Mouse (Mus musculus): Measurements from ENCODE around the gene Fthl17f. TPM values are rescaled to one million over a fixed set of nuclear protein-coding genes. Genes with fewer than 3 reads are reported as not detected.
A peak's percentile ranks its signal among the peaks of the same experiment; 100 is the strongest.
"Not testable (repeated sequence)": the region's sequence is repeated elsewhere in the genome, so short reads cannot be mapped to it uniquely, and the experiment has no call there.

Fthl17f gene
- total RNA-seq (2021) (not detected), polyA plus RNA-seq (2012; rRNA removed) (not detected in 2 replicates)
- long read RNA-seq, result 0 reads

GRCm38 (mm10) chrX:9062715-9063114 lies at the start of gene Fthl17f:
Fthl17f (plus strand) TSS chrX:9063015.
- H3K27ac ChIP-seq; H3K36me3 ChIP-seq (ENCODE audit: control insufficient read depth, insufficient read depth, low read length): not testable (repeated sequence)

GRCm38 (mm10) chrX:9016079-9016478 lies 46.7 kb upstream of the Fthl17f start:
- no peak overlapping the region for H3K4me3 ChIP-seq
- DNase-seq, result no peak
- TF ChIP-seq EP300 (IDR thresholded peaks at IDR 0.05; ENCODE audit: insufficient read depth, low read depth, low read length) (no peak), POLR2A (IDR thresholded peaks at IDR 0.05; ENCODE audit: insufficient read depth, low read depth, low read length) (no peak), CTCF (IDR thresholded peaks at IDR 0.05) (no peak)
- H3K4me1 ChIP-seq (ENCODE audit: control insufficient read depth, insufficient read depth, low read length), result no peaks in the 10 kb centered on the region
- no peak overlapping the region for H3K27ac ChIP-seq
- WGBS, result 67% methylated on average over 1 of the region's 1 CpGs
- no peaks in the 10 kb centered on the region for H3K36me3 ChIP-seq (ENCODE audit: control insufficient read depth, insufficient read depth, low read length)
- H3K79me2 ChIP-seq (replicated peaks; ENCODE audit: control insufficient read depth, insufficient read depth, low read length), result no peaks in the 10 kb centered on the region
- no peak overlapping the region for H3K9ac ChIP-seq (ENCODE audit: low read depth, low read length)
- intact Hi-C loops (cut with DNase I), result no loop called here
- H3K27me3 ChIP-seq (ENCODE audit: control insufficient read depth, insufficient read depth, low read length), result no peaks in the 10 kb centered on the region

More at GRCm38 (mm10) chrX:9062715-9063114, at the start of gene Fthl17f:
- H3K79me2 ChIP-seq (replicated peaks; ENCODE audit: control insufficient read depth, insufficient read depth, low read length); DNase-seq; H3K4me1 ChIP-seq (ENCODE audit: control insufficient read depth, insufficient read depth, low read length); H3K9ac ChIP-seq (ENCODE audit: low read depth, low read length); intact Hi-C loops (cut with DNase I); H3K4me3 ChIP-seq; H3K27me3 ChIP-seq (ENCODE audit: control insufficient read depth, insufficient read depth, low read length): not testable (repeated sequence)
- 86% methylated on average over 11 of the region's 11 CpGs for WGBS

- Histone ChIP-seq H3K9ac (ENCODE audit: low read depth, low read length) (no peak overlapping the region), H3K36me3 (ENCODE audit: control insufficient read depth, insufficient read depth, low read length) (no peaks in the 10 kb centered on the region), H3K79me2 (replicated peaks; ENCODE audit: control insufficient read depth, insufficient read depth, low read length) (no peaks in the 10 kb centered on the region), H3K27ac (no peak overlapping the region), H3K27me3 (ENCODE audit: control insufficient read depth, insufficient read depth, low read length) (no peaks in the 10 kb centered on the region), H3K4me3 (no peak overlapping the region), H3K4me1 (ENCODE audit: control insufficient read depth, insufficient read depth, low read length) (no peaks in the 10 kb centered on the region)
- intact Hi-C loops (cut with DNase I), result no loop called here
- DNase-seq, result no peak
- WGBS, result 51% methylated on average over 10 of the region's 10 CpGs
- no peak for TF ChIP-seq EP300 (IDR thresholded peaks at IDR 0.05; ENCODE audit: insufficient read depth, low read depth, low read length)
- TF ChIP-seq POLR2A (IDR thresholded peaks at IDR 0.05; ENCODE audit: insufficient read depth, low read depth, low read length), result no peak
- no peak for TF ChIP-seq CTCF (IDR thresholded peaks at IDR 0.05)
Measured at GRCm38 (mm10) chrX:9019481-9019880, 43.3 kb upstream of the Fthl17f start.

- not testable (repeated sequence) for H3K36me3 ChIP-seq (ENCODE audit: control insufficient read depth, insufficient read depth, low read length)
Measured at GRCm38 (mm10) chrX:9033193-9033592, 29.6 kb upstream of the Fthl17f start, which contains the start of gene Fthl17e. Fthl17e (plus strand) TSS chrX:9033493.

GRCm38 (mm10) chrX:9041611-9042010 lies 21.2 kb upstream of the Fthl17f start:
- intact Hi-C loops (cut with DNase I); H3K27ac ChIP-seq; DNase-seq; H3K79me2 ChIP-seq (replicated peaks; ENCODE audit: control insufficient read depth, insufficient read depth, low read length); H3K4me1 ChIP-seq (ENCODE audit: control insufficient read depth, insufficient read depth, low read length); H3K27me3 ChIP-seq (ENCODE audit: control insufficient read depth, insufficient read depth, low read length); H3K4me3 ChIP-seq; H3K9ac ChIP-seq (ENCODE audit: low read depth, low read length); H3K36me3 ChIP-seq (ENCODE audit: control insufficient read depth, insufficient read depth, low read length): not testable (repeated sequence)
- TF ChIP-seq CTCF (IDR thresholded peaks at IDR 0.05), result peak; percentile 19; the same call in 1 of the 2 replicates
- 42% methylated on average over 3 of the region's 4 CpGs for WGBS

More at GRCm38 (mm10) chrX:9033193-9033592, 29.6 kb upstream of the Fthl17f start, which contains the start of gene Fthl17e:
- DNase-seq; H3K4me1 ChIP-seq (ENCODE audit: control insufficient read depth, insufficient read depth, low read length); H3K27ac ChIP-seq; H3K4me3 ChIP-seq; H3K27me3 ChIP-seq (ENCODE audit: control insufficient read depth, insufficient read depth, low read length); H3K79me2 ChIP-seq (replicated peaks; ENCODE audit: control insufficient read depth, insufficient read depth, low read length); intact Hi-C loops (cut with DNase I); H3K9ac ChIP-seq (ENCODE audit: low read depth, low read length): not testable (repeated sequence)
- WGBS, result no CpG with 5 or more reads among the region's 10 CpGs

- H3K27ac ChIP-seq; H3K4me1 ChIP-seq (ENCODE audit: control insufficient read depth, insufficient read depth, low read length); H3K9ac ChIP-seq (ENCODE audit: low read depth, low read length); intact Hi-C loops (cut with DNase I); H3K4me3 ChIP-seq; H3K79me2 ChIP-seq (replicated peaks; ENCODE audit: control insufficient read depth, insufficient read depth, low read length); H3K27me3 ChIP-seq (ENCODE audit: control insufficient read depth, insufficient read depth, low read length); H3K36me3 ChIP-seq (ENCODE audit: control insufficient read depth, insufficient read depth, low read length): not testable (repeated sequence)
- TF ChIP-seq CTCF (IDR thresholded peaks at IDR 0.05), result peak; percentile 44
- 16% methylated on average over 8 of the region's 9 CpGs for WGBS
- DNase-seq, result peak; percentile 30 to 84
Measured at GRCm38 (mm10) chrX:9060952-9061351, 1.9 kb upstream of the Fthl17f start.

- Histone ChIP-seq H3K4me1 (ENCODE audit: control insufficient read depth, insufficient read depth, low read length) (no peaks in the 10 kb centered on the region), H3K4me3 (no peak overlapping the region), H3K9ac (ENCODE audit: low read depth, low read length) (no peak overlapping the region), H3K27ac (no peak overlapping the region), H3K36me3 (ENCODE audit: control insufficient read depth, insufficient read depth, low read length) (no peaks in the 10 kb centered on the region), H3K27me3 (ENCODE audit: control insufficient read depth, insufficient read depth, low read length) (no peaks in the 10 kb centered on the region), H3K79me2 (replicated peaks; ENCODE audit: control insufficient read depth, insufficient read depth, low read length) (no peaks in the 10 kb centered on the region)
- TF ChIP-seq POLR2A (IDR thresholded peaks at IDR 0.05; ENCODE audit: insufficient read depth, low read depth, low read length) (no peak), CTCF (IDR thresholded peaks at IDR 0.05) (no peak), EP300 (IDR thresholded peaks at IDR 0.05; ENCODE audit: insufficient read depth, low read depth, low read length) (no peak)
- intact Hi-C loops (cut with DNase I), result no loop called here
- no peak for DNase-seq
- 81% methylated on average over 4 of the region's 4 CpGs for WGBS
Measured at GRCm38 (mm10) chrX:9062101-9062500, 714 bp upstream of the Fthl17f start.

Measured in heart, adult 2 months (tissue).